Comparison of ENCODE assay signal across 8 mouse cellular contexts in the genomic region with DNA sequence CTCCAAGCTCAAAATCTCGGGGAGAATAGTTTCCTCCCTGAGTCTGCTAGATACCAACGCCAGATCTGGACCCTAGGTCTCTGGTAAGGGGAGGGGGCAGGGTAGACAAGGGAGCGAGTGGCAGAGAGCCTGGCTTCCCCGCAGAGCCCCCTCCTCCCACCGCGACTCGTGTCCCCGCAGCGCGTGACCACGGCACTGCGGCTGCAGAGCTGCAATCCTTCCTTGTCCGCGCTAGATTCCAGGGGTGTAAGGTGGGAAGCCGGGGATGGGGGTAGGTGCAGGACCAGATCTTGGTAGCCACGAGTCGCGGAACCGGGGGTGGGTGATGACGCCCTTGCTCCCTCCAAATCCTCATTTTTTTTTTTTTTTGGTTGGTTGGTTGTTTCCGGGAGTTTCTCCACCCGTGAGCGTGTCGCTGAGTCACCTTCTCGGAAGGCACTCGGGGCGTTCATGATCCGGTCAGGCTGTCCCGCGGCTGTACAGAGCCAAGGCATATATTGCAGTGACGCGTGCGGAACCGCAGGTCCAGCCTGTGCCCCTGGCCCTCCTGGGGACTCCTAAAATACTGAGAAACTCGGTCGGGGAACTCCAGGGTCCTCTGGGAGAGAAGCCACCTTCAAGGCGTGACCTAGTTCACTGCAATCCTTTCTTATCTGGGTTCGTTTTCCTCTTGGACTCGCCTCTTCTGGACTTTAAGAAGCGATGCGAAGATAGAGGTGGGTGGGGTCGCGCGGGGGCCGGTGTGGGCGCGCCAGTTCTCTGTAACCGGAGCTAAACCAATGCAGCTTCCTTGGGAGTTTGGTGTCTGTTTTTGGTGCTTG. TPM values are rescaled to one million over a fixed set of nuclear protein-coding genes. Genes with fewer than 3 reads are reported as not detected.
DNase-seq lines count a peak whose midpoint lies in the region; ATAC-seq and TF ChIP-seq lines count a peak whose summit lies in the region.

No protein-coding gene starts in this region.

- DNase-seq in heart, adult 2 months, result peak; percentile 38 to 46
- no peak for DNase-seq in heart, postnatal 36 days
- no peak for DNase-seq in MEL (ENCODE audit: low read depth, low spot score)
- DNase-seq in liver, embryonic 11.5 days (ENCODE audit: low spot score), result peak; percentile 61
- DNase-seq in thymus, postnatal 10 days (ENCODE audit: low spot score in 2 of 2), result no peak
- no peak for DNase-seq in left cerebral cortex, postnatal 4 days

- 0 out of 2 replicates have a peak overlapping the region, but pooled peaks have one; percentile 34 for H3K9ac ChIP-seq in heart, adult 2 months (ENCODE audit: low read depth, low read length)
- H3K9ac ChIP-seq in MEL (ENCODE audit: control insufficient read depth, low read depth, low read length, poor library complexity, severe bottlenecking), result peak overlapping the region; percentile 85
- H3K9ac ChIP-seq in heart, embryonic 16.5 days (ENCODE audit: low read length), result peak overlapping the region; percentile 44
- peak overlapping the region; percentile 0; the same call in 1 of the 2 replicates for H3K9ac ChIP-seq in liver, embryonic 11.5 days (ENCODE audit: low read depth, low read length)

- no peaks in the 10 kb centered on the region for H3K79me2 ChIP-seq in heart, adult 2 months (replicated peaks; ENCODE audit: control insufficient read depth, insufficient read depth, low read length)
- H3K79me2 ChIP-seq in MEL (ENCODE audit: control insufficient read depth, insufficient read depth, low read length, poor library complexity), result peaks cover 35% of the 10 kb centered on the region

- no peak overlapping the region for H3K27ac ChIP-seq in heart, adult 2 months
- H3K27ac ChIP-seq in MEL (ENCODE audit: control insufficient read depth, low read depth, low read length), result peak overlapping the region; percentile 50
- no peak overlapping the region for H3K27ac ChIP-seq in heart, embryonic 16.5 days (ENCODE audit: low read length)
- no peak overlapping the region for H3K27ac ChIP-seq in liver, embryonic 11.5 days (ENCODE audit: low read depth, low read length)
- peak overlapping the region; percentile 77; the same call in 1 of the 2 replicates for H3K27ac ChIP-seq in small intestine, adult 2 months (ENCODE audit: insufficient read depth, low read depth, low read length)

- H3K27me3 ChIP-seq in heart, adult 2 months (ENCODE audit: control insufficient read depth, insufficient read depth, low read length), result peaks cover 4% of the 10 kb centered on the region
- no peaks in the 10 kb centered on the region for H3K27me3 ChIP-seq in MEL (ENCODE audit: control insufficient read depth in 1 of 2, insufficient read depth in 2 of 2, low read length in 2 of 2)
- H3K27me3 ChIP-seq in heart, embryonic 16.5 days (ENCODE audit: control insufficient read depth, insufficient read depth, low read length), result peaks cover 31% of the 10 kb centered on the region
- peaks cover 42% of the 10 kb centered on the region for H3K27me3 ChIP-seq in liver, embryonic 11.5 days (replicated peaks; ENCODE audit: control insufficient read depth, insufficient read depth, low read length)
- H3K27me3 ChIP-seq in small intestine, adult 2 months (ENCODE audit: control insufficient read depth, insufficient read depth, low read length), result 0 out of 2 replicates have a peak, but pooled peaks cover 5% of the 10 kb centered on the region

- WGBS in heart, adult 2 months, result 2% methylated on average over 48 of the region's 48 CpGs
- WGBS in heart, embryonic 16.5 days, result 2% methylated on average over 48 of the region's 48 CpGs
- WGBS in liver, embryonic 11.5 days, result 5% methylated on average over 48 of the region's 48 CpGs
- 2% methylated on average over 48 of the region's 48 CpGs for WGBS in small intestine, adult 2 months

- no peaks in the 10 kb centered on the region; the same call in 1 of the 2 replicates for H3K4me1 ChIP-seq in heart, adult 2 months (ENCODE audit: control insufficient read depth, insufficient read depth, low read length)
- H3K4me1 ChIP-seq in MEL (ENCODE audit: control insufficient read depth in 1 of 2, insufficient read depth in 2 of 2, low read length in 2 of 2), result peaks cover 2 to 13% of the 10 kb centered on the region in 2 experiments; a peak in 3 of 4 replicates
- peaks cover 15% of the 10 kb centered on the region for H3K4me1 ChIP-seq in heart, embryonic 16.5 days (ENCODE audit: control insufficient read depth, insufficient read depth, low read length)
- H3K4me1 ChIP-seq in liver, embryonic 11.5 days (replicated peaks; ENCODE audit: control insufficient read depth, insufficient read depth, low read length), result peaks cover 45% of the 10 kb centered on the region
- peaks cover 22% of the 10 kb centered on the region for H3K4me1 ChIP-seq in small intestine, adult 2 months (ENCODE audit: control insufficient read depth, insufficient read depth, insufficient read length, low read length)

- H3K9me3 ChIP-seq in MEL (replicated peaks; ENCODE audit: insufficient read depth, low read length), result no peaks in the 10 kb centered on the region
- no peaks in the 10 kb centered on the region for H3K9me3 ChIP-seq in heart, embryonic 16.5 days (replicated peaks; ENCODE audit: control insufficient read depth, low read length)
- no peaks in the 10 kb centered on the region for H3K9me3 ChIP-seq in liver, embryonic 11.5 days (ENCODE audit: control insufficient read depth, low read length)

- TF ChIP-seq CTCF in heart, adult 2 months (IDR thresholded peaks at IDR 0.05), result no peak
- TF ChIP-seq CTCF in MEL (IDR thresholded peaks at IDR 0.05 in 2 of 3, conservative IDR thresholded peaks at IDR 0.05 in 1 of 3; ENCODE audit: control insufficient read depth in 1 of 3, insufficient read depth in 1 of 3, low read depth in 2 of 3, low read length in 3 of 3, poor library complexity in 1 of 3, severe bottlenecking in 1 of 3), result no peak
- TF ChIP-seq CTCF in small intestine, adult 2 months (IDR thresholded peaks at IDR 0.05; ENCODE audit: extremely low read depth, insufficient read length, insufficient replicate concordance, low read depth, low read length), result no peak

- TF ChIP-seq EP300 in heart, adult 2 months (IDR thresholded peaks at IDR 0.05; ENCODE audit: insufficient read depth, low read depth, low read length), result no peak
- TF ChIP-seq EP300 in MEL (IDR thresholded peaks at IDR 0.05; ENCODE audit: low read depth in 1 of 2, low read length in 2 of 2), result peak in 1 of 2 experiments; percentile 3; a peak in 2 of 4 replicates

- no peak for TF ChIP-seq POLR2A in heart, adult 2 months (IDR thresholded peaks at IDR 0.05; ENCODE audit: insufficient read depth, low read depth, low read length)
- peak in 1 of 2 experiments; percentile 44; a peak in 1 of 4 replicates for TF ChIP-seq POLR2A in MEL (IDR thresholded peaks at IDR 0.05; ENCODE audit: control insufficient read depth in 1 of 2, insufficient read depth in 1 of 2, low read depth in 1 of 2, low read length in 2 of 2, poor library complexity in 1 of 2)
- TF ChIP-seq POLR2A in small intestine, adult 2 months (IDR thresholded peaks at IDR 0.05; ENCODE audit: low read depth, low read length), result no peak

- intact Hi-C loops in heart, adult 2 months (cut with DNase I), result loop anchor here (5.0 kb wide), 1 partner anchor 39 kb away; the partner anchor contains the start of gene Prpsap1
- intact Hi-C loops in heart, postnatal 36 days (cut with DNase I), result no loop called here
- intact Hi-C loops in left cerebral cortex, postnatal 4 days (cut with DNase I), result loop anchor here (5.0 kb wide), 1 partner anchor 34 kb away; no protein-coding TSS in a partner anchor

- ATAC-seq in heart, embryonic 16.5 days (replicated peaks; ENCODE audit: extremely low read depth, insufficient read depth, low FRiP score), result no peak
- no peak for ATAC-seq in liver, embryonic 11.5 days (replicated peaks; ENCODE audit: low FRiP score)

- H3K4me2 ChIP-seq in heart, embryonic 16.5 days (ENCODE audit: low read depth, low read length), result peak overlapping the region; percentile 98
- peak overlapping the region; percentile 99 for H3K4me2 ChIP-seq in liver, embryonic 11.5 days

- H3K36me3 ChIP-seq in heart, adult 2 months (ENCODE audit: control insufficient read depth, insufficient read depth, low read length), result no peaks in the 10 kb centered on the region
- peaks cover 0 to 7% of the 10 kb centered on the region in 2 experiments; a peak in 3 of 4 replicates for H3K36me3 ChIP-seq in MEL (ENCODE audit: control insufficient read depth in 1 of 2, insufficient read depth in 2 of 2, low read length in 2 of 2)
- H3K36me3 ChIP-seq in heart, embryonic 16.5 days (ENCODE audit: control insufficient read depth, insufficient read depth), result no peaks in the 10 kb centered on the region
- no peaks in the 10 kb centered on the region for H3K36me3 ChIP-seq in liver, embryonic 11.5 days (ENCODE audit: control insufficient read depth, insufficient read depth, low read length)
- 0 out of 2 replicates have a peak, but pooled peaks cover 4% of the 10 kb centered on the region for H3K36me3 ChIP-seq in small intestine, adult 2 months (ENCODE audit: control insufficient read depth, insufficient read depth, low read length)

- peak overlapping the region; percentile 62 for H3K4me3 ChIP-seq in heart, adult 2 months
- H3K4me3 ChIP-seq in MEL (ENCODE audit: control insufficient read depth in 1 of 2, insufficient read depth in 1 of 2, low read depth in 2 of 2, low read length in 2 of 2), result peak overlapping the region; percentile 80 to 83
- H3K4me3 ChIP-seq in heart, embryonic 16.5 days (ENCODE audit: low read length), result peak overlapping the region; percentile 59
- peak overlapping the region; percentile 72 for H3K4me3 ChIP-seq in liver, embryonic 11.5 days (ENCODE audit: low read depth, low read length)
- H3K4me3 ChIP-seq in small intestine, adult 2 months (ENCODE audit: low read depth, low read length), result peak overlapping the region; percentile 82

- no peak for TF ChIP-seq RAD21 in MEL (IDR thresholded peaks at IDR 0.05; ENCODE audit: low read depth, low read length)

RNA-seq across cellular contexts. Expression of gene Sphk1, which starts 0.9 kb away (rescaled TPM):
- total RNA-seq in heart, adult 2 months (2021), result 1 to 10 TPM in 1 of 2 experiments, under 1 TPM in 1; 0.98 to 1.1 TPM
- polyA plus RNA-seq in heart, adult 2 months (2012; rRNA removed), result 3.2 and 3.3 TPM in 2 replicates
- total RNA-seq in heart, postnatal 36 days (2021), result 1 to 10 TPM; 1.0 to 1.2 TPM
- 77.5 and 127 TPM in 2 replicates for total RNA-seq in MEL (2012; rRNA removed)
- 10 to 100 TPM in 1 of 2 experiments, not detected in 1; 53.5 TPM for polyA plus RNA-seq in MEL (2012; ENCODE audit: insufficient read depth in 1 of 2, insufficient read length in 2 of 2, low read depth in 1 of 2, low replicate concordance in 2 of 2, missing spikeins in 1 of 2)
- 3.6 and 4.5 TPM in 2 replicates for polyA plus RNA-seq in heart, embryonic 16.5 days (2015; fragmentation: Nextera tagmentation; extraction: Ambion mirVana)
- polyA plus RNA-seq in liver, embryonic 11.5 days (2014; fragmentation: Nextera tagmentation; extraction: Ambion mirVana), result 39.0 and 44.1 TPM in 2 replicates
- 19.5 and 47.9 TPM in 2 replicates for polyA plus RNA-seq in small intestine, adult 2 months (2012; rRNA removed)
- 1 to 10 TPM; 4.8 to 6.7 TPM for total RNA-seq in left cerebral cortex, postnatal 4 days (2021)

RNA-seq across cellular contexts. Expression of gene Prpsap1, which starts 37.6 kb away (rescaled TPM):
- 10 to 100 TPM; 28.9 to 30.0 TPM for total RNA-seq in heart, adult 2 months (2021)
- polyA plus RNA-seq in heart, adult 2 months (2012; rRNA removed), result 37.3 and 39.1 TPM in 2 replicates
- 10 to 100 TPM; 30.9 to 34.6 TPM for total RNA-seq in heart, postnatal 36 days (2021)
- total RNA-seq in MEL (2012; rRNA removed), result 142 and 155 TPM in 2 replicates
- polyA plus RNA-seq in MEL (2012; ENCODE audit: insufficient read depth in 1 of 2, insufficient read length in 2 of 2, low read depth in 1 of 2, low replicate concordance in 2 of 2, missing spikeins in 1 of 2), result 100 to 1,000 TPM in 1 of 2 experiments, not detected in 1; 112 TPM
- polyA plus RNA-seq in heart, embryonic 16.5 days (2015; fragmentation: Nextera tagmentation; extraction: Ambion mirVana), result 98.6 and 99.1 TPM in 2 replicates
- 133 and 135 TPM in 2 replicates for polyA plus RNA-seq in liver, embryonic 11.5 days (2014; fragmentation: Nextera tagmentation; extraction: Ambion mirVana)
- 209 and 451 TPM in 2 replicates for polyA plus RNA-seq in small intestine, adult 2 months (2012; rRNA removed)
- total RNA-seq in left cerebral cortex, postnatal 4 days (2021), result 100 to 1,000 TPM; 107 TPM

RNA-seq across cellular contexts. Expression of gene Ube2o, which starts 49.7 kb away (rescaled TPM):
- total RNA-seq in heart, adult 2 months (2021), result 10 to 100 TPM; 24.8 to 36.3 TPM
- polyA plus RNA-seq in heart, adult 2 months (2012; rRNA removed), result 22.6 and 26.4 TPM in 2 replicates
- 10 to 100 TPM; 28.5 to 29.7 TPM for total RNA-seq in heart, postnatal 36 days (2021)
- total RNA-seq in MEL (2012; rRNA removed), result 22.9 and 31.1 TPM in 2 replicates
- 10 to 100 TPM in 1 of 2 experiments, not detected in 1; 42.8 TPM for polyA plus RNA-seq in MEL (2012; ENCODE audit: insufficient read depth in 1 of 2, insufficient read length in 2 of 2, low read depth in 1 of 2, low replicate concordance in 2 of 2, missing spikeins in 1 of 2)
- polyA plus RNA-seq in heart, embryonic 16.5 days (2015; fragmentation: Nextera tagmentation; extraction: Ambion mirVana), result 5.5 and 6.9 TPM in 2 replicates
- 13.5 and 13.9 TPM in 2 replicates for polyA plus RNA-seq in liver, embryonic 11.5 days (2014; fragmentation: Nextera tagmentation; extraction: Ambion mirVana)
- polyA plus RNA-seq in small intestine, adult 2 months (2012; rRNA removed), result 7.2 and 7.9 TPM in 2 replicates
- total RNA-seq in left cerebral cortex, postnatal 4 days (2021), result 100 to 1,000 TPM; 115 to 128 TPM

RNA-seq across cellular contexts. Expression of gene Aanat, which starts 54.7 kb away (rescaled TPM):
- total RNA-seq in heart, adult 2 months (2021), result not detected
- not detected in 2 replicates for polyA plus RNA-seq in heart, adult 2 months (2012; rRNA removed)
- total RNA-seq in heart, postnatal 36 days (2021), result not detected
- total RNA-seq in MEL (2012; rRNA removed), result not detected in 2 replicates
- not detected for polyA plus RNA-seq in MEL (2012; ENCODE audit: insufficient read depth in 1 of 2, insufficient read length in 2 of 2, low read depth in 1 of 2, low replicate concordance in 2 of 2, missing spikeins in 1 of 2)
- polyA plus RNA-seq in heart, embryonic 16.5 days (2015; fragmentation: Nextera tagmentation; extraction: Ambion mirVana), result not detected in 2 replicates
- not detected in 2 replicates for polyA plus RNA-seq in liver, embryonic 11.5 days (2014; fragmentation: Nextera tagmentation; extraction: Ambion mirVana)
- not detected in 2 replicates for polyA plus RNA-seq in small intestine, adult 2 months (2012; rRNA removed)
- total RNA-seq in left cerebral cortex, postnatal 4 days (2021), result under 1 TPM; 0.52 to 0.96 TPM

Comparison
In these comparisons a context has a peak if more than half of its experiments do, and no peak if none do; other contexts are left out.
1. DNase-seq: peak in heart, adult 2 months (2 of 2) and liver, embryonic 11.5 days (single experiment); none in heart, postnatal 36 days (0 of 2), MEL (single experiment), thymus, postnatal 10 days (0 of 2) and left cerebral cortex, postnatal 4 days (single experiment).
2. H3K27ac ChIP-seq: peak in MEL (single experiment) and small intestine, adult 2 months (single experiment); none in heart, adult 2 months (single experiment), heart, embryonic 16.5 days (single experiment) and liver, embryonic 11.5 days (single experiment).
3. H3K9ac ChIP-seq: peak in every context shown above with its lines; median percentile 85 in MEL; 44 in heart, embryonic 16.5 days; 34 in heart, adult 2 months; 0 in liver, embryonic 11.5 days.
4. Peak in every context shown above with its lines, with median percentiles within 50 percentile points of each other: H3K4me3 ChIP-seq.